In genomic region chr11:86497356-86497755, GRCm38 (mm10) we compare ENCODE assay signal across 26 mouse cellular contexts.
"Had no signal": no experiment of that assay in that cellular context is flagged by ENCODE, and none has a peak within 500 bp of the region (broad histone marks: within the 10 kb centered on the region; RNA-seq: fewer than 3 reads in every experiment).

No protein-coding gene starts in this region.

- H3K27ac ChIP-seq: embryonic facial prominence, embryonic 10.5 days; embryonic facial prominence, embryonic 12.5 days; embryonic facial prominence, embryonic 13.5 days; embryonic facial prominence, embryonic 15.5 days; forebrain, embryonic 10.5 days; forebrain, embryonic 12.5 days; forebrain, embryonic 13.5 days; forebrain, embryonic 15.5 days; gastrocnemius, adult 2 months; heart, adult 2 months; heart, embryonic 10.5 days had no signal

- H3K4me1 ChIP-seq: embryonic facial prominence, embryonic 10.5 days; embryonic facial prominence, embryonic 13.5 days; embryonic facial prominence, embryonic 15.5 days; forebrain, embryonic 10.5 days; forebrain, embryonic 12.5 days; forebrain, embryonic 13.5 days; forebrain, embryonic 15.5 days; heart, embryonic 10.5 days had no signal

- H3K4me2 ChIP-seq: embryonic facial prominence, embryonic 12.5 days; embryonic facial prominence, embryonic 13.5 days; embryonic facial prominence, embryonic 15.5 days; forebrain, embryonic 12.5 days; forebrain, embryonic 13.5 days; forebrain, embryonic 15.5 days; heart, embryonic 11.5 days had no signal

- DNase-seq: cerebellum, adult 9-10 months; cerebellum, adult 9-11 months; cerebellum, postnatal 25 days; cerebellum, postnatal 36 days; embryo, embryonic 11 days; gastrocnemius, adult 2 months; gastrocnemius, postnatal 10 days; gastrocnemius, postnatal 14 days; gastrocnemius, postnatal 25 days; gastrocnemius, postnatal 36 days; heart, adult 18-20 months; heart, adult 2 months had no signal

- H3K27me3 ChIP-seq: embryonic facial prominence, embryonic 12.5 days; embryonic facial prominence, embryonic 13.5 days; embryonic facial prominence, embryonic 15.5 days; forebrain, embryonic 12.5 days; forebrain, embryonic 13.5 days; forebrain, embryonic 15.5 days had no signal

- H3K4me3 ChIP-seq: embryonic facial prominence, embryonic 10.5 days; embryonic facial prominence, embryonic 12.5 days; embryonic facial prominence, embryonic 13.5 days; embryonic facial prominence, embryonic 15.5 days; erythroblast, embryonic 14.5 days; forebrain, embryonic 10.5 days; forebrain, embryonic 12.5 days; forebrain, embryonic 13.5 days; forebrain, embryonic 15.5 days; gastrocnemius, adult 2 months; heart, adult 2 months; heart, embryonic 10.5 days had no signal

- H3K9ac ChIP-seq: embryonic facial prominence, embryonic 12.5 days; embryonic facial prominence, embryonic 13.5 days; embryonic facial prominence, embryonic 15.5 days; forebrain, embryonic 12.5 days; forebrain, embryonic 13.5 days; forebrain, embryonic 15.5 days; forebrain, postnatal 0 days had no signal

- H3K9me3 ChIP-seq: embryonic facial prominence, embryonic 10.5 days; embryonic facial prominence, embryonic 12.5 days; embryonic facial prominence, embryonic 13.5 days; embryonic facial prominence, embryonic 15.5 days; forebrain, embryonic 10.5 days; forebrain, embryonic 12.5 days; forebrain, embryonic 13.5 days; forebrain, embryonic 15.5 days; heart, embryonic 10.5 days had no signal

- ATAC-seq: forebrain, embryonic 13.5 days; forebrain, embryonic 14.5 days; forebrain, embryonic 15.5 days; forebrain, embryonic 16.5 days; forebrain, postnatal 0 days had no signal
